Mouse (Mus musculus): ENCODE measurements at regions not wholly inside any gene's neighbourhood (a gene's known extent, or its start where the extent isn't known, plus 50 kb on each side); places are given as distances from the start of the nearest gene placed in this dataset.

DNA sequence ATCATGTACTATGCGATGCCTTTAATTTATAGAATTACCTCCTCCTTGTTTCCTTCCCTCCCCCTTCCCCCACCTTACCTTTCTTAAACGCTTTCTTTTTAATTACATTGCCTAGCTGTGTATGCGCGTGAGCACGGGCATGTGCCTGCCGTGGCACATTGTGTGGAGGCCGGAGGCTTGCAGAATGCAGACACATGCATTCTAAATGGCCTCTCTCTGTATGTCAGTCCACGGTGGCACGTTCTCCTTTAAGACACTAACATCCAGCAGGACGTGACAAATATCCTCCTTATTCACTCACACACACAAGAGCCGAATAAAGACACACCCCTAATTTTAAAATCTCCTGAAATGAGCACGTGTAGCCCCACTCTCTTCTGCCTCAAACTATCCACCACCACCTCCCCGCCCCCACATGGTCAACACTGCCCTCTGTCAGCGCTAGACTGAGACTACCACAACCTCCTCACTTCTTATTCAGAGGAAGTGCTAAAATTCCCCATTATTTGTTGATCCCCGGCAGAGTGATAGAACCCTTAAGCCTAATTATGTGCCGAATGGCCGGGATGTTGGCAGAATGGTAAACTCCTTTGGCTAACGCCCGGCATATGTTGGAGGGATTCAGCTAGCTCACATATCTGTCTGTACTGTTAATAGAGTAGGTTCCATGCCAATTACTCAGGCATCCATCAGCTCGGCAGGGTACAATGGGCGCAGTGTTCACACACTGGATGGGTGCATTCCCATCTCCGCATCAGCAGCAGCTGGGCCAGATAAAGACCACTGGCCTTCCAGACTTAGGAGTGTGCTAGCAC is 70.5 kb upstream of the Zfp217 start:
- DNase-seq: peak; percentile 84

DNA sequence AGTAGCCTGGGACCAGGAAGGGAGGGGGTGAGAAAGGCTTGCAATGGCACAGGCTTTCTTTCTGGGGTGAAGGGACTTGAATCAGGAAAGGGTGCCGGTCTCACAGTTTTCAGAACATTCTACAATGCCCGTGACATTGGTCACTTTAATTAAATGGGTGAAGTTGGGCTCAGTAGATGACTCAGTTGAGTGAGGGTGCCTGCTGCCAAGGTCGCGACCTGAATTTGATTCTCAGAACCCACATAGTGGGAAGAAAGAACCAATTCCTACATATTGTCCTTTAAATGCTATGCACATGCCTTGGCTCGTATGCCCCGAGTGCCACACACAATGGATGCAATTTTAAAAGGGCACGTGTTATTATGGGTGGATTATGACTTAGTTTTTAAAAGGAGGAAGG is 68.4 kb upstream of the Zfp217 start:
- DNase-seq: no peak

DNA sequence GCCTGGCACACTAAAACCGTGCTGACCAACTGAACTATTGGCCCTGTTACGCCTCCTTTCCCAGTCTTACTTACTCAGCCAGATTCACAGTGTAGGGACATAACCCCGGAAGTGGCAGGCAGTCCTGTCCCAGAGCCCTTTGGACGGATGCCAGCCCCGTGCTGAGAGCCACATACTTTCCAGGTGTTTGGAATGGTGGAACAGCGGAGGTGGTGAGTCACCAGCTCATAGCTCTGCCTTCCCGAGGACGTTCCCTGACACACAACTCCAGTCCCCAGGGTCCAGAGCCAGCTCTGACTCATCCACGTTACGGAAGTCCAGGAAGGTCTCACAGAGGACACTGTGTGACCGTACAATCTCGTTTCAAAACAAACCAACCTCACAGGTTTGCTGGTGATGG is 61.2 kb upstream of the Zfp217 start:
- peak; percentile 93 for DNase-seq

DNA sequence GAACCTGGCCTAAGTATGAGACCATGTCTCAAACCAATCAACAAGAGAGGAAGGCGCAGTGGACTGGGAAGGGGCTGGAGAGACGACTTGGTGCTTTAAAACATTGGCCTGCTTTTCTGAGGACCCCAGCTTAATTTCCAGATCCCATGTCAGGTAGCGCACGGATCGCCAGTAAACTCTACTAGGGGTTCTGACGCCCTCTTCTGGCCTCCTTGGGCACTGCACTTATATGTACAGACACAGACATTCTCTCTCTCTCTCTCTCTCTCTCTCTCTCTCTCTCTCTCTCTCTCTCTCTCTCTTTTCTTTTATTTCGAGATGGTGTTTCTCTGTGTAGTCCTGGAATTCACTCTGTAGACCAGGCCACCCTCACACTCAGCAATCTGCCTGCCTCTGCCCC is 60.0 kb upstream of the Zfp217 start:
- DNase-seq: no peak

DNA sequence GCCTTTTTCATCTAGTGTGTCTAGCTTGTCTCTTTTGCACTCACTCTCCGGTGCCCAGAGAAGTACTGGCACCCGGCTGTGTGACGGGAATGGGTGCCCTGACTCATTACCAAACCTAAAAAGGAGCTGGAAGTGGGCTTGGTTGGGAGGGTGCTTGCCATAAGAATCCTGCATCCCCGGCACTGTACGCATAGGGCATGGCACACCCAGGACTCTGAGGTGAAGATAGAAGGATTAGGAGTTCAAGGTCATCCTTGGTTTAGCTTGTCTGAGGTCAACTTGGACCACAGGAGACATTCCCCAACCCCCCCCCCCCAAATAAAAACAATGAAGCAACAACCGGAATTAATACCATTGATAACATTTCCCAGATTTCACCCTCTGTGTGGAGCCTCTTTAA is 59.5 kb upstream of the Zfp217 start:
- no peak for DNase-seq

DNA sequence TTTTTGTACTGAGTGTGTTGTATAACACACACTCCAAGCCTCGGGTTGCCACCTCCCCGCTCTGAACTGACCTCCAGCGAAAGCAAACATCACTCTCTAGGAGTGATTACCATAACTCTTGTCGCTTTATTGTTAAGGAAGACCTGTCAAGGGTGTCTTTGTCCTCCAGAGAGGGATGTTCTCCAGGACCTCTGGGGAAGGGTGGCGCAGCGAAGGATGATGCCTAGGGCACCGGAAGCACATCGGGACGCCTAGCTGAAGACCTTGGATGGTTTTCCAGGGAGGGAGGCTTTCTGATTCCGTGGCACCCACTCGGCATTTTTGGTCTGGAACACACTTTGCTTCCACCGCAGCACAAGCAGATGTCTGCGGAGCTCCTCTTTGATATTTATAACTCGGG is 59.0 kb upstream of the Zfp217 start:
- DNase-seq: no peak

DNA sequence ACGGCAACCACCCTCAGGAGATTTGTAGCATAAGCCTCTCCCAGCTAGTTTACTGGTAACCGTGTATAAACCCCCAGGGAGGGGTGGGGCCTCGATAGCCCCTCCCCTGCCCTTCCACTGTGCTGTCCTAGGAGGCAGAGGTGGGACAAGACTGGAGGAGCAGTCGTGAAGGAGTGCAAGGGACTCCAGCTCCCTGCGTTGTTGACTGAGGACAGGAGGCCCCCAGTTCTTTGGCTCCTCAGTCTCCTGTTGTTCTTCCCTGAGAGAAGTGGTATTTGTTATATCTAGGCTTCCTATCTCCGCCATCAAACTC is 58.5 kb upstream of the Zfp217 start:
- DNase-seq: no peak

DNA sequence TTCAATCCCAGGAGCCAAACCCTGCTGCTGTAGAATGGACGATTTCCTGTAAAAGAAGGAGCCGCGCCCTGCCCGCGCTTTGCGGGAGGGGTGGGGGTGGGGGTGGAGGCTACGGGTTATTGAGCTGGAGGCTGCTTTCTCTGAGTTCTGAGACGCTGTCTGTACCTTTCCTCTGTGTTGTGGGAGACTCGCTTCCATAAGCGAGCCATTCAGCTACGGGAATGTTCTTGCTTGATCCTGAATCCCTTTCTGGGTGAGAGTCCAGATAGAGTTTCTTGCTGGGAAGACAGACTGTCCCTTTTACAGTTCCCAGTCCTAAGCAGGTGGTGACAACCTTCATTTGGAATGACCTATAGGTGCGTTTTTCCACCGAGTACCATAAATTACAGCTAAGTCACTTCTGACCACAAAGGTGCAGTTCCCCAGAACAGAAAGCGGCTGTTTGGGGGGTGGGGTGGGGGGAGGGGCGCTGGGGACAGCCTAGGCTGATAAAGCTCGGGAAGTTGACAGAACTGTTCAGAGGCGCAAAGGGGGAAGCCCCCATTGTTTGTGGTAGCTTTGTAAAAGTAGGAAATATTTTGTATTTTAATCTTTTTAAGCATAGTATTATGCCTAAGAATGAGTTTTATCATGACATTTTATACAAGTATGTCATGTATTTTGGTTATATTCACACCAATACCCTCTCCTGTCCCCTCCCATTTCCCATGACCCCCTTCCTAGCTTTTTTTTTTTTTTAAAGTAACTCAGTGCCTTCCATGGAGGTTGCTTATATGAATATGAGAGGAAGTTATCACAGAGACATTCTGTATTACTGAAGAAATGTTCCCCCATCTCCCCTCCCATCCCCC is 57.9 kb upstream of the Zfp217 start:
- peak; percentile 59 for DNase-seq

DNA sequence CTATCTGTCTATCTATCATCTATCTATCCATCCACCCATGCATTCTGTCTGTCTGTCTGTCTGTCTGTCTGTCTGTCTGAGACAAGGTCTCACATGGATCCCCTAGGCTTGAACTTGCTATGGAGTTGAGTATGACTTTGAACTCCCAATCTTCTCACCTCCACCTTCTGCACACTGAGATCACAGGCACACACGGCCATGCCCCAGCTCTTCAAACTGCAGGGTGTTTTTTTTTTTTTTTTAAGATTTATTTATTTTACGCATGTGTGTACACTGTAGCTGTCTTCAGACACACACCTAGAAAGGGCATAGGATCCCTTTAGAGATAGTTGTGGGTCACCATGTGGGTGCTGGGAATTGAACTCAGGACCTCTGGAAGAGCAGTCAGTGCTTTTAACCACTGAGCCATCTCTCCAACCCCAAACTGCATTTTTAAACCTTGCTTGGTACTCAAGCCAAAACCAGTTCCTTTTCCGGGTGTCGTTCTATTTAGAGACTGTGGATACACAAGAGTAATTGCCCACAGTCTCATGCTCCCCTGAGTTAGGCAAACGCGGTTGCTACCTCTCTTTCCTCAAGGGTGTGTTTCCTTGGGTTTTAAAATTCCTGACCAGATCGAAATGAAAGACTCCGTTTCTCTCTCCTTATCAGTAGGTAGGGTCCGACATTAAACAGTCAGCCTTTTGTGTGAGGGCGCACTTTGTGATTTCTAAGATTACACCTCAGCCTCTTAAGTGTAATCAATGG is 57.0 kb upstream of the Zfp217 start:
- DNase-seq: no peak

DNA sequence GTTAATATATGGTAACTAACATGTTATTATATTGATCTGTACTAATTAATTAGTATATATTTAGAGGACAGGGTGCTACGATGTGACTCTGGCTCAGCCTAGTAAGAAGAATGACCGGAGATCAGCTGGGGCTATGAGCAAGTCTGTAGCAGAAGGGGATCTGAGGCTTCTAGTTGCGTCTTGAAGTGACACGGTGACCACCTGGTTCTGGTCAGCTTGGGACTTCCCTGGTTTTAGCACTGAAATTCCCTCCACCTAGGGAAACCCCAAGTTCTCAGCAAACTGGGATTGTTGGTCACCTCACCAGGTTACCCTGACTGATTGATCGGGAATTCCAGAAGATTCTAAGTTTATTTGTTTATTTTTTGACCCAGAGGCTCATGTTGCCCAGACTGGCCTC is 55.6 kb upstream of the Zfp217 start:
- DNase-seq: no peak

DNA sequence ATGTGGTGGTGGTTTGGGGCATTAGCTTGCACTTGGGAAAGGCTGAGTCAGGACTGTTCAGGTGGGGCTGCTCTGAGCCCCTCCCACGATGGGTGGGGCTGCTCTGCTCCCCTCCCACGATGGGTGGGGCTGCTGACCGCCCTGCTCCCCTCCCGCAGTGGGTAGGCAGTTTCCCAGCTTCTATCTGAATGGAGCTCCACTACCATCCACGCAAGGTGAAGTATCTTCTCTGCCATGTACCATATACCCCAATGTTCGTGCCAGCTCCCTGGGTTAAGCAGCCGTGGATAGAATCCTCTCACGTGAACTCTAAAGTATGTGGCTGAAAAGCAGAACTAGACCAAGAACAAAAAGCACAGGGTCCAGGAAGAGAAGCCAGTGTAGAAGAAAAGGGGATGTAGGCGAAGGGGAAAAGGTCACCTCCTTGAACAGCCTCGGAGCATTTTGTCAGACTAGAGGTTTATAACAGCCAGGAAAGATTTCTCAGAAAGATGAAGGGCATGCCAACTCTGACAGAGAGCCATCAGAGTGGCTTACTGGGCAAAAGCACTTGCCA is 54.0 kb upstream of the Zfp217 start:
- no peak for DNase-seq

All from kidney, postnatal 10 days (tissue).